Mouse (Mus musculus): Measurements from ENCODE around the gene Vmn1r10. TPM values are rescaled to one million over a fixed set of nuclear protein-coding genes. Genes with fewer than 3 reads are reported as not detected.

Vmn1r10 gene
- not detected for total RNA-seq (2021)
- not detected in 2 replicates for polyA plus RNA-seq (2012; rRNA removed)
- long read RNA-seq = 0 reads

- no peak for DNase-seq
Measured at GRCm38 (mm10) chr6:57109154-57109553, at the start of gene Vmn1r10. Vmn1r10 (plus strand) TSS chr6:57109454.

- no peak for DNase-seq
Measured at GRCm38 (mm10) chr6:57063730-57064129, 45.5 kb upstream of the Vmn1r10 start.

- no peak for DNase-seq
Measured at GRCm38 (mm10) chr6:57066487-57066886, 42.8 kb upstream of the Vmn1r10 start, which contains the start of gene Vmn1r9. Vmn1r9 (plus strand) TSS chr6:57066787.

- peak; percentile 2 for DNase-seq
Measured at GRCm38 (mm10) chr6:57106358-57106757, 2.9 kb upstream of the Vmn1r10 start.

- DNase-seq = no peak
Measured at GRCm38 (mm10) chr6:57133155-57133554, 23.9 kb downstream of the Vmn1r10 start, which contains the start of gene Vmn1r11. Vmn1r11 (plus strand) TSS chr6:57133455.

- no peak for DNase-seq
Measured at GRCm38 (mm10) chr6:57156619-57157018, 47.4 kb downstream of the Vmn1r10 start, which contains the start of gene Vmn1r12. Vmn1r12 (plus strand) TSS chr6:57156919.

Other genes starting within 250 kb of the Vmn1r10 start
- 10 to 100 TPM; 17.8 to 25.3 TPM for gene Nt5c3, start 185.5 kb upstream of the Vmn1r10 start, total RNA-seq (2021)
- 5.6 and 15.5 TPM in 2 replicates for gene Nt5c3, start 185.5 kb upstream of the Vmn1r10 start, polyA plus RNA-seq (2012; rRNA removed)
- gene Vmn1r4, start 185.4 kb upstream of the Vmn1r10 start, total RNA-seq (2021) = under 1 TPM; 0.31 to 0.40 TPM
- gene Vmn1r4, start 185.4 kb upstream of the Vmn1r10 start, polyA plus RNA-seq (2012; rRNA removed) = 0.04 and 0.07 TPM in 2 replicates
- gene Vmn1r5, start 139.2 kb upstream of the Vmn1r10 start, total RNA-seq (2021) = not detected
- gene Vmn1r5, start 139.2 kb upstream of the Vmn1r10 start, polyA plus RNA-seq (2012; rRNA removed) = not detected in 2 replicates
- not detected for gene Vmn1r6, start 112.2 kb upstream of the Vmn1r10 start, total RNA-seq (2021)
- gene Vmn1r6, start 112.2 kb upstream of the Vmn1r10 start, polyA plus RNA-seq (2012; rRNA removed) = not detected in 2 replicates
- gene Vmn1r7, start 84.1 kb upstream of the Vmn1r10 start, total RNA-seq (2021) = not detected
- not detected in 2 replicates for gene Vmn1r7, start 84.1 kb upstream of the Vmn1r10 start, polyA plus RNA-seq (2012; rRNA removed)
- gene Vmn1r8, start 77.2 kb upstream of the Vmn1r10 start, total RNA-seq (2021) = not detected
- gene Vmn1r8, start 77.2 kb upstream of the Vmn1r10 start, polyA plus RNA-seq (2012; rRNA removed) = not detected in 2 replicates
- gene Vmn1r9, start 42.7 kb upstream of the Vmn1r10 start, total RNA-seq (2021) = not detected
- gene Vmn1r9, start 42.7 kb upstream of the Vmn1r10 start, polyA plus RNA-seq (2012; rRNA removed) = not detected in 2 replicates
- gene Vmn1r11, start 24.0 kb downstream of the Vmn1r10 start, total RNA-seq (2021) = not detected
- not detected in 2 replicates for gene Vmn1r11, start 24.0 kb downstream of the Vmn1r10 start, polyA plus RNA-seq (2012; rRNA removed)
- gene Vmn1r12, start 47.5 kb downstream of the Vmn1r10 start, total RNA-seq (2021) = not detected
- not detected in 2 replicates for gene Vmn1r12, start 47.5 kb downstream of the Vmn1r10 start, polyA plus RNA-seq (2012; rRNA removed)
- not detected for gene Vmn1r13, start 93.8 kb downstream of the Vmn1r10 start, total RNA-seq (2021)
- not detected in 2 replicates for gene Vmn1r13, start 93.8 kb downstream of the Vmn1r10 start, polyA plus RNA-seq (2012; rRNA removed)
- not detected for gene Vmn1r14, start 122.2 kb downstream of the Vmn1r10 start, total RNA-seq (2021)
- not detected in 2 replicates for gene Vmn1r14, start 122.2 kb downstream of the Vmn1r10 start, polyA plus RNA-seq (2012; rRNA removed)
- gene Vmn1r15, start 148.5 kb downstream of the Vmn1r10 start, total RNA-seq (2021) = not detected
- not detected in 2 replicates for gene Vmn1r15, start 148.5 kb downstream of the Vmn1r10 start, polyA plus RNA-seq (2012; rRNA removed)
- gene Vmn1r16, start 220.0 kb downstream of the Vmn1r10 start, total RNA-seq (2021) = not detected
- gene Vmn1r16, start 220.0 kb downstream of the Vmn1r10 start, polyA plus RNA-seq (2012; rRNA removed) = not detected in 2 replicates

Measured in adrenal gland, adult 2 months (tissue).